Mouse (Mus musculus) myocyte (in vitro differentiated cells): Measurements from ENCODE around the gene Tnfsf13.

Experiments
- CEBPB ChIP-seq: IDR thresholded peaks from 2 replicates; pipeline ENCODE4 v1.6.1; 2011; ENCODE audit warnings: mild to moderate bottlenecking, moderate library complexity; ENCODE audit not compliant: poor library complexity, insufficient read depth, severe bottlenecking
- E2F4 ChIP-seq: IDR thresholded peaks from one replicate; pipeline ENCODE4 v1.6.1; 2011; ENCODE audit warnings: mild to moderate bottlenecking, control low read depth, moderate library complexity; ENCODE audit not compliant: insufficient read depth
- MAX ChIP-seq: IDR thresholded peaks from one replicate; pipeline ENCODE4 v1.6.1; 2011; ENCODE audit warnings: low read depth, mild to moderate bottlenecking, control low read depth
- MYOD1 ChIP-seq, 3 experiments: IDR thresholded peaks; one replicate each; pipeline ENCODE4 v1.6.1; 2011; ENCODE audit warnings: control low read depth in 2 of 3, low read depth in 2 of 3, mild to moderate bottlenecking in 2 of 3, moderate library complexity in 1 of 3; ENCODE audit not compliant: insufficient read length in 2 of 3, control insufficient read depth in 1 of 3
- POLR2A ChIP-seq: IDR thresholded peaks from one replicate; pipeline ENCODE4 v1.6.1; 2011; ENCODE audit warnings: low read depth, mild to moderate bottlenecking, control low read depth, moderate library complexity; ENCODE audit not compliant: insufficient read length
- POLR2AphosphoS2 ChIP-seq: IDR thresholded peaks from one replicate; pipeline ENCODE4 v1.6.1; 2011; ENCODE audit warnings: low read depth, control low read depth; ENCODE audit not compliant: insufficient read length
- TCF12 ChIP-seq: IDR thresholded peaks from one replicate; pipeline ENCODE4 v1.6.1; 2011; ENCODE audit warnings: mild to moderate bottlenecking, control low read depth; ENCODE audit not compliant: poor library complexity, insufficient read depth, severe bottlenecking
- TCF3 ChIP-seq: IDR thresholded peaks from one replicate; pipeline ENCODE4 v1.6.1; 2011; ENCODE audit warnings: low read depth, control low read depth; ENCODE audit not compliant: insufficient read length

GRCm38 (mm10) chr11:69707480-69707847 lies 21.9 kb upstream of the Tnfsf13 start:
- TF ChIP-seq POLR2A (no peak), CEBPB (no peak), TCF3 (no peak), POLR2AphosphoS2 (no peak), E2F4 (no peak), MAX (no peak), MYOD1 (IDR thresholded peaks at IDR 0.05; ENCODE audit: control insufficient read depth in 1 of 3, insufficient read length in 2 of 3, low read depth in 2 of 3) (no peak), TCF12 (no peak)
